Mouse (Mus musculus): ENCODE data around the gene Marcksl1. TPM values are rescaled to one million over a fixed set of nuclear protein-coding genes. Genes with fewer than 3 reads are reported as not detected.

Gene Marcksl1
- polyA plus RNA-seq, 1 experiment, result 161 TPM

DNA sequence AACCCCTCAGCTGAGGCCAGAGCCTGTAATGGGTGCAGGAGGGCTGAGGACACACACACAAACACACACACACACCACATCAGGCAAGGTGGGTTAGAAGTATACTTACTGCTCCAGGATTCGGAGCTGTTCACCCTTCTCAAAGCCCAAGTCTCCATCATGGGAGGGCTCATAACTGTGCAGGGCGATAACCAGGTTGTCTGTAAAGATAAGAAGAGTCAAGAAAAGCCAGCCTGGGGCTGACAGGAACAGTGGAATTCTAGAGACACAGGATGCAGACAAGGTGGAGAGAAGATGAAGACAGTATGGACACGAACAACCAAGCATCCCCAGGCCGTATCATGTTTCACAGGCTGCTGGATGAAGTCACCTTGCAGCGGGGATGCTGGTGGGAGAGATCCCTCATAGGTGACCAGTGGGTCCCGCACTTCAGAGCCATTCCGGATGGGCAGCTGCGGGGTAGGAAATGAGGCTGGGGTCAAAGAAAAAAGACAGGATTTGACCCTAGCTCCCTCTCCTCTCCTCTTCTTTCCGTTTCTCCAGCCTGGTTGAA lies 44.0 kb downstream of the Marcksl1 start:
- DNase-seq (ENCODE audit: low spot score), result no peak

DNA sequence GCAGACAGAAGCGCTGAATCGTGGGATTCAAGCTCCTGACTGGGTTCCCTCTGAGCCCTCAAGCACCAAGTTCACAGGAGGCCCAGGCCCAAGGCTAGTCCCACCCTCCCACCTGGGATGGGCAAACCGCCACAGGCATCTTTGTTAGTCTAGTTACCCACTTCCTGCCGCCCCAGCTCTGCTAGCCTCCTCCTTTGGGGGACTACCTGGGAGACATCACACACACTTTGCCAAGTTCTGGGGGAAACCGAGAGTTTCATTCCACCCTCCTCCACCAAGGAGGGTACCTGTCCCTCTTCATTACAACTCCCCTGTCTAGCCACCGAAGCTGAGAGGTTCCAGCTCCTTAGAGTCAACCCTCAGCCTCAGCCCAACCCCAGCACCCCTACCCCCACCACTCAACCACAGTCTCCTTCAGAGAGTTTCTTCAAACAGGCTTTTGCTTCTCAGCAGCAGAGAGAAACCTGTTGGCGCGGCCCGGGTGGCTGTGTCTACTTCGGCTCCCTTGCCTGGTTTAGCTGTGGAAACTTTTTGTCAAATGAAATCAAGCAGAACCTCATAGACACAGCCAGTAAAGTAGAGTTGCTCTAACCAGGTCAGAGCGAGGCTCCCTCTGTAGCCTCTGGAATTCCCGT lies 45.1 kb downstream of the Marcksl1 start:
- no peak for DNase-seq (ENCODE audit: low spot score)

DNA sequence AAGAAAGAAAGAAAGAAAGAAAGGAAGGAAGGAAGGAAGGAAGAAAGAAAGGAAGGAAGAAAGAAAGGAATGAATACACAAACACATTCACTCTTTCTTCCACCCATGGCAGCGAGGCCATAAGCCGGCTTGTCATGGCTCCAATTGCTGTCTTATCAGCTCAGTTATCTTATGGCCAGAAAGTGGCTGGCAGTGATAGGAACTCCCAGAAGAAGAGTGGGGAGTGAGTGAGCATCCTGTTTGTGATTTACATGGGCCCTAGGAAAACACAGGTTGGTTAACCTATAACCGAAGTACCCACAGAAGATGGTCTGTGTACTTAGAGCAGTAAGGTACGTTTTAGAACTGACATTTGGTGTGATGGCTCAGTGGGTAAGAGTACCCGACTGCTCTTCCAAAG lies 47.8 kb downstream of the Marcksl1 start:
- no peak for DNase-seq (ENCODE audit: low spot score)

DNA sequence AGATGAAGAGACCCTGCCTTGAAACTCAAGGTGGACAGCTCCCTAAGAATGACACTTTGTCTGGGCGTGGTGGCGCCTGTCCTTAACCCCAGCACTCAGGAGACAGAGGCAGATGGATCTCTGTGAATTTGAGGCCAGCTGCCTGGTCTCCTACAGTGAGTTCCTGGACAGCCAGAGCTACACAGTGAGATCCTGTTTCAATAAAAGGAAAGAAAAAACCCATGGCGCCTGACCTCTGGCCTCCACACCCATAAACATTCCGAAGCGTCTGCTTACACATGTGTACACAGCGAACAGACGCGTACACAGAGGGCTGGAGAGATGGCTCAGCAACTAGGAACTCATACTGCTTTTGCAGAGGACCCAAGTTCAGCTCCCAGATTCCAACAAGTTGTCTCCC lies 50.3 kb downstream of the Marcksl1 start:
- DNase-seq (ENCODE audit: low spot score), result no peak

DNA sequence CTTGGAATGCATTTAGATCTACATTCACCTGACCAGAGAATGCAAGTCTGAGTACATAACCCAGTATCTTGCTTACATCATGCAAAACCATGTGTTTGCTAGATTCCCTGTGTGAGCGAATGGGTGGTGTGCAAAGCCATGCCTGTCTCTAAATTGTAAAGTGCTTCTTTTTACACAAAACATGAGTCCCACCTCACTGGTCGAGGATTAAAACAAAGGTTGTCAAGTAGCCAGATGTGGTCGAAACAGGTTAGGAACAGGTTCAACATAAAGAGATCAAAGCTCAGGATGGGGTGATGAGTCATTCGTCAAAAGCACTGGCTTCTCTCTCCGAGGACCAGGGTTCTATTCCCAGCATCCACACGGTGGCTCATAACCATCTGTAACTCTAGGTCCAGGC lies 51.8 kb downstream of the Marcksl1 start:
- DNase-seq (ENCODE audit: low spot score), result no peak

Other genes with a start within 250 kb of the Marcksl1 start
- 3.1 and 4.0 TPM in 2 replicates for gene Sync, start 226.0 kb upstream of the Marcksl1 start, polyA plus RNA-seq (2012; rRNA removed)
- gene Rbbp4, start 178.2 kb upstream of the Marcksl1 start, polyA plus RNA-seq (2012; rRNA removed), result 65.1 and 72.2 TPM in 2 replicates
- gene Zbtb8os, start 177.9 kb upstream of the Marcksl1 start, polyA plus RNA-seq (2012; rRNA removed), result 45.4 and 52.6 TPM in 2 replicates
- 18.7 and 21.0 TPM in 2 replicates for gene Zbtb8a, start 135.5 kb upstream of the Marcksl1 start, polyA plus RNA-seq (2012; rRNA removed)
- 1.8 and 3.0 TPM in 2 replicates for gene Zbtb8b, start 72.7 kb upstream of the Marcksl1 start, polyA plus RNA-seq (2012; rRNA removed)
- 15.0 and 27.5 TPM in 2 replicates for gene Bsdc1, start 52.0 kb upstream of the Marcksl1 start, polyA plus RNA-seq (2012; rRNA removed)
- gene Tssk3, start 22.6 kb upstream of the Marcksl1 start, polyA plus RNA-seq (2012; rRNA removed), result 0.15 TPM in 1 of 2 replicates, not detected in the other
- gene Fam229a, start 22.4 kb upstream of the Marcksl1 start, polyA plus RNA-seq (2012; rRNA removed), result 0.73 and 0.94 TPM in 2 replicates
- 101 and 112 TPM in 2 replicates for gene Hdac1, start 29.1 kb downstream of the Marcksl1 start, polyA plus RNA-seq (2012; rRNA removed)
- gene Lck, start 60.1 kb downstream of the Marcksl1 start, polyA plus RNA-seq (2012; rRNA removed), result 2.9 and 3.7 TPM in 2 replicates
- gene Fam167b, start 65.0 kb downstream of the Marcksl1 start, polyA plus RNA-seq (2012; rRNA removed), result 4.0 and 4.7 TPM in 2 replicates
- gene Eif3i, start 87.1 kb downstream of the Marcksl1 start, polyA plus RNA-seq (2012; rRNA removed), result 246 and 264 TPM in 2 replicates
- 159 and 183 TPM in 2 replicates for gene Tmem234, start 87.1 kb downstream of the Marcksl1 start, polyA plus RNA-seq (2012; rRNA removed)
- gene Dcdc2b, start 100.7 kb downstream of the Marcksl1 start, polyA plus RNA-seq (2012; rRNA removed), result 5.6 and 7.6 TPM in 2 replicates
- gene Iqcc, start 105.5 kb downstream of the Marcksl1 start, polyA plus RNA-seq (2012; rRNA removed), result 29.4 and 32.6 TPM in 2 replicates
- 48.4 and 49.4 TPM in 2 replicates for gene Ccdc28b, start 110.4 kb downstream of the Marcksl1 start, polyA plus RNA-seq (2012; rRNA removed)
- gene Txlna, start 127.5 kb downstream of the Marcksl1 start, polyA plus RNA-seq (2012; rRNA removed), result 29.9 and 30.0 TPM in 2 replicates
- 35.8 and 37.8 TPM in 2 replicates for gene Kpna6, start 159.2 kb downstream of the Marcksl1 start, polyA plus RNA-seq (2012; rRNA removed)
- 16.6 and 19.9 TPM in 2 replicates for gene Tmem39b, start 183.3 kb downstream of the Marcksl1 start, polyA plus RNA-seq (2012; rRNA removed)
- gene Khdrbs1, start 228.7 kb downstream of the Marcksl1 start, polyA plus RNA-seq (2012; rRNA removed), result 21.7 and 39.0 TPM in 2 replicates

Measured in urinary bladder, adult 2 months (tissue).